Mouse (Mus musculus): ENCODE measurements around the gene Fbxo27. TPM values are rescaled to one million over a fixed set of nuclear protein-coding genes. Genes with fewer than 3 reads are reported as not detected.
"Not testable (repeated sequence)": the region's sequence is repeated elsewhere in the genome, so short reads cannot be mapped to it uniquely, and the experiment has no call there.

Fbxo27 gene
- polyA plus RNA-seq, 1 experiment from 2014 or later = 6.2 TPM

- Histone ChIP-seq H3K27me3 (no peaks in the 10 kb centered on the region), H3K4me2 (no peak overlapping the region), H3K4me3 (no peak overlapping the region), H3K4me1 (no peaks in the 10 kb centered on the region), H3K27ac (no peak overlapping the region), H3K9ac (no peak overlapping the region), H3K36me3 (no peaks in the 10 kb centered on the region), H3K9me3 (no peaks in the 10 kb centered on the region)
- WGBS = 76% methylated on average over 13 of the region's 13 CpGs
- ATAC-seq (ENCODE audit: insufficient number of reproducible peaks, low FRiP score, low TSS enrichment, low read depth) = no peak
Observed at GRCm38 (mm10) chr7:28676811-28677541, 15.7 kb upstream of the Fbxo27 start.

- H3K36me3 ChIP-seq = no peaks in the 10 kb centered on the region
- H3K9ac ChIP-seq = no peak overlapping the region
- no peak overlapping the region for H3K4me3 ChIP-seq
- no peaks in the 10 kb centered on the region for H3K27me3 ChIP-seq
- 86% methylated on average over 8 of the region's 8 CpGs for WGBS
- H3K27ac ChIP-seq = no peak overlapping the region
- ATAC-seq (ENCODE audit: insufficient number of reproducible peaks, low FRiP score, low TSS enrichment, low read depth) = no peak
- no peaks in the 10 kb centered on the region for H3K4me1 ChIP-seq
- H3K9me3 ChIP-seq = no peaks in the 10 kb centered on the region
- H3K4me2 ChIP-seq = no peak overlapping the region
Observed at GRCm38 (mm10) chr7:28677624-28678023, 15.0 kb upstream of the Fbxo27 start.

- Histone ChIP-seq H3K4me2 (no peak overlapping the region), H3K27ac (no peak overlapping the region), H3K36me3 (no peaks in the 10 kb centered on the region), H3K9me3 (no peaks in the 10 kb centered on the region), H3K27me3 (no peaks in the 10 kb centered on the region), H3K4me1 (peaks cover 17% of the 10 kb centered on the region), H3K9ac (no peak overlapping the region), H3K4me3 (no peak overlapping the region)
- ATAC-seq (ENCODE audit: insufficient number of reproducible peaks, low FRiP score, low TSS enrichment, low read depth) = no peak
- WGBS = 55% methylated on average over 7 of the region's 7 CpGs
Observed at GRCm38 (mm10) chr7:28691075-28691474, 1.6 kb upstream of the Fbxo27 start.

- Histone ChIP-seq H3K4me2 (peak overlapping the region; percentile 86), H3K9ac (peak overlapping the region; percentile 35), H3K9me3 (no peaks in the 10 kb centered on the region), H3K4me1 (peaks cover 17% of the 10 kb centered on the region), H3K4me3 (peak overlapping the region; percentile 56), H3K27me3 (no peaks in the 10 kb centered on the region), H3K27ac (peak overlapping the region; percentile 43; the same call in 1 of the 2 replicates), H3K36me3 (no peaks in the 10 kb centered on the region)
- ATAC-seq (ENCODE audit: insufficient number of reproducible peaks, low FRiP score, low TSS enrichment, low read depth) = peak; percentile 80
- 4% methylated on average over 38 of the region's 38 CpGs for WGBS
Observed at GRCm38 (mm10) chr7:28693321-28693966, 795 bp downstream of the Fbxo27 start.

- no peak overlapping the region for H3K4me2 ChIP-seq
- H3K9me3 ChIP-seq = no peaks in the 10 kb centered on the region
- no peaks in the 10 kb centered on the region for H3K36me3 ChIP-seq
- peaks cover 17% of the 10 kb centered on the region for H3K4me1 ChIP-seq
- no peak overlapping the region for H3K4me3 ChIP-seq
- H3K27me3 ChIP-seq = no peaks in the 10 kb centered on the region
- H3K9ac ChIP-seq = no peak overlapping the region
- ATAC-seq (ENCODE audit: insufficient number of reproducible peaks, low FRiP score, low TSS enrichment, low read depth) = no peak
- 8% methylated on average over 14 of the region's 14 CpGs for WGBS
- H3K27ac ChIP-seq = no peak overlapping the region
Observed at GRCm38 (mm10) chr7:28694423-28694822, 1.8 kb downstream of the Fbxo27 start.

- no peaks in the 10 kb centered on the region for H3K9me3 ChIP-seq
- H3K4me1 ChIP-seq = peaks cover 17% of the 10 kb centered on the region
- no peaks in the 10 kb centered on the region for H3K36me3 ChIP-seq
- WGBS = 59% methylated on average over 8 of the region's 8 CpGs
- no peak overlapping the region for H3K4me2 ChIP-seq
- H3K4me3 ChIP-seq = no peak overlapping the region
- H3K27ac ChIP-seq = no peak overlapping the region
- no peak for ATAC-seq (ENCODE audit: insufficient number of reproducible peaks, low FRiP score, low TSS enrichment, low read depth)
- H3K27me3 ChIP-seq = no peaks in the 10 kb centered on the region
- H3K9ac ChIP-seq = no peak overlapping the region
Observed at GRCm38 (mm10) chr7:28694966-28695511, 2.4 kb downstream of the Fbxo27 start.

- ATAC-seq (ENCODE audit: insufficient number of reproducible peaks, low FRiP score, low TSS enrichment, low read depth) = no peak
- Histone ChIP-seq H3K36me3 (no peaks in the 10 kb centered on the region), H3K4me3 (no peak overlapping the region), H3K9me3 (no peaks in the 10 kb centered on the region), H3K27me3 (no peaks in the 10 kb centered on the region), H3K9ac (no peak overlapping the region), H3K4me1 (peaks cover 17% of the 10 kb centered on the region), H3K27ac (no peak overlapping the region), H3K4me2 (no peak overlapping the region)
- 88% methylated on average over 11 of the region's 11 CpGs for WGBS
Observed at GRCm38 (mm10) chr7:28697277-28697676, 4.6 kb downstream of the Fbxo27 start.

GRCm38 (mm10) chr7:28700269-28700668 lies 7.6 kb downstream of the Fbxo27 start:
- H3K4me3 ChIP-seq = no peak overlapping the region

GRCm38 (mm10) chr7:28701306-28701705 lies 8.7 kb downstream of the Fbxo27 start:
- 93% methylated on average over 12 of the region's 12 CpGs for WGBS
- H3K9ac ChIP-seq; H3K27me3 ChIP-seq; H3K4me1 ChIP-seq; ATAC-seq (ENCODE audit: insufficient number of reproducible peaks, low FRiP score, low TSS enrichment, low read depth); H3K9me3 ChIP-seq; H3K4me3 ChIP-seq; H3K36me3 ChIP-seq; H3K27ac ChIP-seq; H3K4me2 ChIP-seq: not testable (repeated sequence)

More at GRCm38 (mm10) chr7:28700269-28700668, 7.6 kb downstream of the Fbxo27 start:
- H3K4me2 ChIP-seq = no peak overlapping the region
- no peaks in the 10 kb centered on the region for H3K36me3 ChIP-seq
- H3K27ac ChIP-seq = no peak overlapping the region
- H3K9me3 ChIP-seq = no peaks in the 10 kb centered on the region
- H3K4me1 ChIP-seq = no peaks in the 10 kb centered on the region
- H3K27me3 ChIP-seq = no peaks in the 10 kb centered on the region
- WGBS = 96% methylated on average over 4 of the region's 4 CpGs
- H3K9ac ChIP-seq = no peak overlapping the region
- ATAC-seq (ENCODE audit: insufficient number of reproducible peaks, low FRiP score, low TSS enrichment, low read depth) = no peak

- Histone ChIP-seq H3K4me3 (no peak overlapping the region), H3K36me3 (no peaks in the 10 kb centered on the region), H3K9ac (no peak overlapping the region), H3K27me3 (no peaks in the 10 kb centered on the region), H3K4me1 (no peaks in the 10 kb centered on the region), H3K4me2 (no peak overlapping the region), H3K27ac (no peak overlapping the region), H3K9me3 (no peaks in the 10 kb centered on the region)
- WGBS = 67% methylated on average over 9 of the region's 9 CpGs
- no peak for ATAC-seq (ENCODE audit: insufficient number of reproducible peaks, low FRiP score, low TSS enrichment, low read depth)
Observed at GRCm38 (mm10) chr7:28702601-28703143, 10.0 kb downstream of the Fbxo27 start.

GRCm38 (mm10) chr7:28709454-28709853 lies 16.8 kb downstream of the Fbxo27 start:
- no peaks in the 10 kb centered on the region for H3K9me3 ChIP-seq
- H3K27me3 ChIP-seq = no peaks in the 10 kb centered on the region
- ATAC-seq (ENCODE audit: insufficient number of reproducible peaks, low FRiP score, low TSS enrichment, low read depth) = no peak
- no peak overlapping the region for H3K27ac ChIP-seq
- H3K4me2 ChIP-seq = no peak overlapping the region
- H3K36me3 ChIP-seq = no peaks in the 10 kb centered on the region
- H3K9ac ChIP-seq = no peak overlapping the region
- H3K4me1 ChIP-seq = no peaks in the 10 kb centered on the region
- H3K4me3 ChIP-seq = no peak overlapping the region

GRCm38 (mm10) chr7:28710962-28711361 lies 18.3 kb downstream of the Fbxo27 start:
- no peak for ATAC-seq (ENCODE audit: insufficient number of reproducible peaks, low FRiP score, low TSS enrichment, low read depth)
- WGBS = 68% methylated on average over 3 of the region's 3 CpGs
- Histone ChIP-seq H3K9me3 (no peaks in the 10 kb centered on the region), H3K27me3 (no peaks in the 10 kb centered on the region), H3K4me3 (no peak overlapping the region), H3K9ac (no peak overlapping the region), H3K4me2 (no peak overlapping the region), H3K36me3 (no peaks in the 10 kb centered on the region), H3K4me1 (no peaks in the 10 kb centered on the region), H3K27ac (no peak overlapping the region)

Measured in limb, embryonic 15.5 days (tissue).